Mouse (Mus musculus) C2C12 (cell line): ENCODE measurements at regions not wholly inside any gene's neighbourhood (a gene's known extent, or its start where the extent isn't known, plus 50 kb on each side); places are given as distances from the start of the nearest gene placed in this dataset.

Experiments
- H3K27me3 ChIP-seq: one replicate; pipeline ENCODE4 v1.6.1; 2011; ENCODE audit not compliant: control insufficient read depth, insufficient read depth, insufficient read length
- H3K36me3 ChIP-seq: one replicate; pipeline ENCODE4 v1.6.1; 2011; ENCODE audit not compliant: control insufficient read depth, insufficient read depth
- H3K4me3 ChIP-seq: one replicate; pipeline ENCODE4 v1.5.1; 2011; ENCODE audit warnings: mild to moderate bottlenecking, control low read depth; ENCODE audit not compliant: poor library complexity, insufficient read depth, severe bottlenecking
- H3K79me2 ChIP-seq: one replicate; pipeline ENCODE4 v1.6.1; 2011; ENCODE audit not compliant: control insufficient read depth, insufficient read depth
- H3K79me3 ChIP-seq: one replicate; pipeline ENCODE4 v1.6.1; 2011; ENCODE audit warnings: low read depth, control low read depth
- H3ac ChIP-seq: one replicate; pipeline ENCODE3; 2011; ENCODE audit warnings: low read depth; ENCODE audit not compliant: control insufficient read depth, insufficient read length
- CEBPB ChIP-seq: IDR thresholded peaks from one replicate; pipeline ENCODE4 v1.6.1; 2011; ENCODE audit warnings: low read depth, mild to moderate bottlenecking, control low read depth, moderate library complexity
- CTCF ChIP-seq: IDR thresholded peaks from one replicate; pipeline ENCODE4 v1.5.1; 2011; ENCODE audit not compliant: control insufficient read depth, insufficient read depth, insufficient read length
- FOSL1 ChIP-seq: IDR thresholded peaks from one replicate; pipeline ENCODE4 v1.8.0; 2011; ENCODE audit warnings: mild to moderate bottlenecking, low read length; ENCODE audit not compliant: poor library complexity, insufficient read depth, severe bottlenecking
- MAX ChIP-seq: IDR thresholded peaks from one replicate; pipeline ENCODE4 v1.6.1; 2011; ENCODE audit warnings: mild to moderate bottlenecking, control low read depth
- MYOD1 ChIP-seq: IDR thresholded peaks from one replicate; pipeline ENCODE4 v1.6.1; 2011; ENCODE audit warnings: low read depth; ENCODE audit not compliant: control insufficient read depth, insufficient read length
- MYOG ChIP-seq: IDR thresholded peaks from one replicate; pipeline ENCODE4 v1.6.1; 2011; ENCODE audit not compliant: control insufficient read depth, insufficient read length; ENCODE audit errors: extremely low read depth
- USF1 ChIP-seq: IDR thresholded peaks from one replicate; pipeline ENCODE4 v1.6.1; 2011; ENCODE audit warnings: low read depth, mild to moderate bottlenecking, control low read depth, moderate library complexity

DNA sequence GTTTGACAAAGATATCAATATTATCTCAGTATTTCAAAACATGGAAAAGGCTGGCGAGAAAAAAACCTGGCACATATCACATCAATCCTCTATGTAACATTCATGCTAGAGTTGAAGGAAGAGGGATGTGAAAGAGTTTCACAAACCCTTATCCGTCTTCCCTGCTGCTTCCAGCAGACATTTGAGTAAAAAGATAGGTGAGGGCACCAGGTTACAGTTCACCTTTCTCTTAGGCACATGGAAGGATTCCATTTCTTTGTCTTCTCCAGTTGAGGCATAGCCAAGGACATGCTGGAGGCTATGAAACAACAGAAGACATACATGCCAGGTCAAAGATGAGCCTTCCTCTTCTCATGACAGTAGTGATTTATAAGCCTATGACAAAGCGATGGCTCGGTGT lies 186.3 kb downstream of the Kcnj2 start:
- H3K79me2 ChIP-seq = no peaks in the 10 kb centered on the region
- no peak for TF ChIP-seq CEBPB
- TF ChIP-seq MAX = no peak
- TF ChIP-seq CTCF = no peak
- no peak for TF ChIP-seq MYOG
- TF ChIP-seq FOSL1 = no peak
- no peak for TF ChIP-seq USF1
- no peak for TF ChIP-seq MYOD1

GRCm38 (mm10) chr11:111256596-111256995 lies 190.6 kb downstream of the Kcnj2 start:
- TF ChIP-seq USF1 (no peak), MYOD1 (no peak), FOSL1 (no peak), CTCF (no peak), MYOG (no peak), MAX (no peak), CEBPB (no peak)
- H3K4me3 ChIP-seq = no peak overlapping the region
- no peaks in the 10 kb centered on the region for H3K27me3 ChIP-seq
- no peaks in the 10 kb centered on the region for H3K36me3 ChIP-seq
- H3ac ChIP-seq = no peak overlapping the region
- no peaks in the 10 kb centered on the region for H3K79me3 ChIP-seq
- no peaks in the 10 kb centered on the region for H3K79me2 ChIP-seq

More for the DNA sequence above, 186.3 kb downstream of the Kcnj2 start:
- H3ac ChIP-seq = no peak overlapping the region
- H3K79me3 ChIP-seq = no peaks in the 10 kb centered on the region
- H3K4me3 ChIP-seq = no peak overlapping the region
- no peaks in the 10 kb centered on the region for H3K36me3 ChIP-seq
- no peaks in the 10 kb centered on the region for H3K27me3 ChIP-seq

DNA sequence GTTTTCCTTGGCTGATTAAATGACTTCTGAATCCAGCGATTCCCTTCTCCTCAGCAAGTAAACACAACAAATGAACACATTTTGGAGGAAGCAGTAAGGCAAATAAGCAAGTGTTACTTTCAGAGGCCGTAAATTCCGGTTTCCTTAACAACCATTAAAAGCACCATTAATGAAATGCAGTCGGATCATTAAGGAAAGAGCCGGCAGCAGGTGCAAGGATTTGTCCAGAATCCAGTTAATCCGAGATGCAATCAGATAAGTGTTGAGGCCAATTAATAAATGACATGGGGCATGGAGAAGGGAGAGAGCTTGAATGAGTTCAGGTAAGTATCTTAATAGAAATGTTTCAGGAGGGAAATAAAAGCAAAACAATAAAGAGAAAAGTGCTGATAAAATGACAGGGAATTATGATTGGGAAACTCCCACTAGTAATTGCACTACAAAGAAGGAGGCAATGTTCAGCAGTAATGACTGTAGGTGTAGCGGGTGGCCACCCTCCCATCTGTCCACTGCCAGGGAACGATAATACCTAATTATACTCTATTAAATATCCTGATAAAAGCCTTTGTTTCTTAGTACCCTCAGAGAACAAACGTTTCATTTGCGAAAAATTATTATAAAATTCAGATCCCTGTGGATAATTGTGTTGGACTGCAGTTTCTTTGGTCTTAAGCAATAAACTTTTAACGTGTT lies 194.9 kb downstream of the Kcnj2 start:
- Histone ChIP-seq H3ac (no peak overlapping the region), H3K79me3 (no peaks in the 10 kb centered on the region), H3K79me2 (no peaks in the 10 kb centered on the region), H3K4me3 (no peak overlapping the region), H3K27me3 (no peaks in the 10 kb centered on the region), H3K36me3 (no peaks in the 10 kb centered on the region)
- no peak for TF ChIP-seq MAX

DNA sequence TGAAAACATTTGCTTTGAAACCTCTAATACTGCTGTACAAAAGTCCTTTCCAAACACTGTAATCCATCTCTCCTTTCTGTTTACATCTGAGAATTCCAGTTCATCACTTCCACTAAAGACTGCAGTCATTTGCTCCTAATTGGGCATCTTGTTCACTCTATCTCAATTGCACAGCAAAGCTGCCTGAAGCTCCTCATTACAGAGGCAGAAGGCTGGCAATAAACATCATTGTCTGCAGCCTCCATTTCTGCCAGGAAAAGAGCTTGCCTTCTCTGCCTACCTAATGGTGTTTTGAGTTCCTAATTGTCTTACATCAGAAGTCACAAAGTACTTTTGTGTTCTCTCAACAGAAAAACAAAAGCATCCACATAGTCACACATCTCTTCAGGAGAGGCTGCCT lies 207.7 kb downstream of the Kcnj2 start:
- Histone ChIP-seq H3K79me2 (no peaks in the 10 kb centered on the region), H3K79me3 (no peaks in the 10 kb centered on the region), H3K4me3 (no peak overlapping the region), H3K27me3 (no peaks in the 10 kb centered on the region), H3K36me3 (no peaks in the 10 kb centered on the region), H3ac (no peak overlapping the region)
- TF ChIP-seq MYOD1 (no peak), MYOG (no peak)

DNA sequence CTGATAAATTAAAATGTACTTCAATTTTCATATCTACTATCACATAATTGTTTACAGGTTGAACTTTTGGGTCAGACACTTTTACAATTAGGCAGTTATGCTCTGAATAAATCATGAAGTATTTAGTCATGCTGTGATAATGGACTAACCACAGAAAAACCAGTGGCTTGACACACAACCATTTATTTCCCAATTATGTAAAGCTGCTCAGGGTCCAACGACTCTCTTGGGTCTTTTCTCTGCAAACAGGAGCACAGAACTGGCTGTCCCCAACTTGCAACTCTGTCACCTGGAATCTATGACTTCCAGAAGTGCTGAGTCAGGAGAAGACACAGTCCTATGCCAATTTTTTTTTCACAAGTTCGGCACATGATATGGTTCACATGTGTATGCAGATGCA lies 214.8 kb downstream of the Kcnj2 start:
- TF ChIP-seq CTCF (no peak), MYOD1 (no peak)
- H3K27me3 ChIP-seq = no peaks in the 10 kb centered on the region
- H3K4me3 ChIP-seq = no peak overlapping the region
- H3K36me3 ChIP-seq = no peaks in the 10 kb centered on the region
- H3K79me3 ChIP-seq = no peaks in the 10 kb centered on the region
- no peak overlapping the region for H3ac ChIP-seq
- H3K79me2 ChIP-seq = no peaks in the 10 kb centered on the region

- Histone ChIP-seq H3K79me3 (no peaks in the 10 kb centered on the region), H3K79me2 (no peaks in the 10 kb centered on the region), H3K36me3 (no peaks in the 10 kb centered on the region), H3ac (no peak overlapping the region), H3K4me3 (no peak overlapping the region), H3K27me3 (no peaks in the 10 kb centered on the region)
- TF ChIP-seq USF1 (no peak), CEBPB (no peak)
Observed at GRCm38 (mm10) chr11:111281237-111282160, 215.5 kb downstream of the Kcnj2 start.
